Mouse (Mus musculus): ENCODE results near the gene Eps15l1.

DNA sequence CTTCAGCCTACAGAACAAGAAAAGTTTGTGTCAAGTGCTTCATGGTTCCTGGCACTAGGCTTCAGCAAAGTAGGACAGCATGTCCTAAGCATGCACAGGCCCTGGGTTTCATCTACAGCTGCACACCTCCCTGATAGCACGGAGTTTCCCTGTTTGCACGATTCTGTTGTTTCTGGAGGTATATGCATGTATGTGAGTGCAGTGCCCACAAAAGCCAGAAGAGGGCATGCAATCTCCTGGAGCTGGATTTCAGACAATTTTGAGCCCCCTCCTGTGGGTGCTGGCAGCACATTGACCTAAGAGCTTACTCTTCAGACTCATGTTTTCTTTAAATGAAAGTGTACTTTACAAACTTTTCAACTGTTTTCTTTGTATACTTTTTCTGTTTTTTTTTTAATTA, 32.6 kb upstream of the Eps15l1 start:
- TF ChIP-seq CTCF (IDR thresholded peaks at IDR 0.05; ENCODE audit: low read depth), result 0 out of 2 replicates have a peak, but pooled peaks have one; percentile 18
- TF ChIP-seq EP300 (optimal IDR thresholded peaks at IDR 0.05), result no peak
